Mouse (Mus musculus) retina, adult 2 months (tissue): ENCODE measurements around the gene Cox20.
A peak's percentile ranks its signal among the peaks of the same experiment; 100 is the strongest.

Experiments
- DNase-seq: peaks from one replicate; pipeline ENCODE4 v3.0.0-alpha.2; 2012; ENCODE audit warnings: low read depth, low spot score

Gene Cox20

DNA sequence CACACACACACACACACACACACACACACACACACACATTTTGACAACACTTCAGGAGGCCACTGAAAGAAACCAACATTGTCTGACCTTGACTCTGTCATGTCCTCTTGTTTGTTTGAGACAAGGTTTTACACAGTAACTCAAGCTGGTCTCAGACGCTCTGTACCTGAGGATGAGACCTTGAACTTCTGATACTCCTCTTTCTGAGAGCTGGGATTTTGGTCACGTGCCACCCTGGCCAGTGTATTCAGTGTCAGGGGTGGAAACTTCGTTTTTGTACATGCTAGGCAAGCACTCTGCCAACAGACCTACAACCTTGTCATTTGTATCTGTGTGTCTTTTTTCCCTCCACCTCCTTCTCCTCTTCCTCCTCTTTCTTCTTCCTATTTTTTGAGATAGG, 35.6 kb downstream of the Cox20 start:
- DNase-seq, result no peak

DNA sequence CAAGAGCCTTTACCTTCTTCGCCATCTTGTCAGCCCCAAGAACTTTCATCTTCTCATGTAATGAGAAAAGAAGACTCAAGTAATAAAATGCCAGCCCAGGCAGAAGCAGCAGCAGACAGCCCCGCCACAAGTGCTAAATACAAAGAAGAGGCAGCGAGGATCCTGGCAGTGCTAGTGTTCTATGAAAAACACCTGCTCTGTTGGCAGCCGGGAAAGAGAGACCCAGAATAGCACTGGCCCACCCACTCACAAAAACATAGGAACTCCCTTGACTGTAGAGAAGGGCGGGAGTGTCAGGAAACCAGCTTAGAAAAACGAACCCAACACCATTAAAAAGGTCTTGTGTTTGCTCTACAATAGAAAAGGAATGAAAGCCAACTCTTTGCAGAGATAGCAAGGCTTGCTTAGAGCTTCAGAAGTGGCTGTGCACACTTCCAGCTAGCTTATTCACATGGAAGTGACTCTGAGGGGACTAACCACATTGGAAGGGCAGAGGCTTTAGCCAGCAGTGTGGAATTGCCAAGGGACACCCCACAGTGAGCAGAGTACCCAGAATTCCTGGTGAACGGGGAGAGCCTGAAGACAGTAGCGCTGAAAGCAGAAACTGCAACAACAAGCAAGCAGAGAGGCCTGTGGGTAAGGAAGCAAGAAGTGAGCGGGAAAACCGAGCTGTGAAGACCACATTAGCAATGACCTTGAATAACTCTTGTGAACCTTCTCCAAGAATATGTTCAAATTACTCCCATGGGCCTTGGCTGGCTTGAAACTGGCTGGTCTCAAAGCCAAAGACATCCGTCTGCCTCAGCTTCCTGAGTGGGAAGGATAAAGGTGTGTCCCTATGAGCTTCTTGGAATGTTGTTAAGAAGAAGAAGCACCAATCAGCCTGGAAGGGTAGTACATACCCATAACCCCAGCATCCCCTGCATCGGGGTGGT, 39.1 kb downstream of the Cox20 start:
- no peak for DNase-seq

GRCm38 (mm10) chr1:178360264-178360663, 41.3 kb downstream of the Cox20 start:
- no peak for DNase-seq

GRCm38 (mm10) chr1:178360702-178361101, 41.8 kb downstream of the Cox20 start:
- DNase-seq, result no peak

- no peak for DNase-seq
These were observed 46.2 kb downstream of the Cox20 start for GRCm38 (mm10) chr1:178365171-178365570.

DNA sequence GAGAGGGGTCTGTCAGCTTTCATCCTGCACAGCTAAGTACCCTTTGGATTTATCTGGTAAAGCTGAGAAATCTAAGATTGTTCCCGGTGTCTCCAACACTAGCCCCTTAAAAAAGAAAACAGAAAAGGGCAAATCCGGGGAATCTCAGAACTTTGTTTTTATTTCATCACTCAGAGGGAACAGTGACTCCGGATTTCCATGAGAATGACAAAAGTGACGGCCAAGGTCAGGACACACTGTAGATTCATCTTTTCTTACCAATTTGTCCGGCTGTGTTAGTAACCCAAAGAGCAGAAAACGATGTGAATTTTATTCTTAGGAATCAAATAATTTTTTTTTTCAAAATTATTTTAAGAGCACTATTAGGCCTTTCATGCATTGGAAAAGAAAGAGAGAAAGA, 49.2 kb downstream of the Cox20 start:
- DNase-seq, result no peak

DNA sequence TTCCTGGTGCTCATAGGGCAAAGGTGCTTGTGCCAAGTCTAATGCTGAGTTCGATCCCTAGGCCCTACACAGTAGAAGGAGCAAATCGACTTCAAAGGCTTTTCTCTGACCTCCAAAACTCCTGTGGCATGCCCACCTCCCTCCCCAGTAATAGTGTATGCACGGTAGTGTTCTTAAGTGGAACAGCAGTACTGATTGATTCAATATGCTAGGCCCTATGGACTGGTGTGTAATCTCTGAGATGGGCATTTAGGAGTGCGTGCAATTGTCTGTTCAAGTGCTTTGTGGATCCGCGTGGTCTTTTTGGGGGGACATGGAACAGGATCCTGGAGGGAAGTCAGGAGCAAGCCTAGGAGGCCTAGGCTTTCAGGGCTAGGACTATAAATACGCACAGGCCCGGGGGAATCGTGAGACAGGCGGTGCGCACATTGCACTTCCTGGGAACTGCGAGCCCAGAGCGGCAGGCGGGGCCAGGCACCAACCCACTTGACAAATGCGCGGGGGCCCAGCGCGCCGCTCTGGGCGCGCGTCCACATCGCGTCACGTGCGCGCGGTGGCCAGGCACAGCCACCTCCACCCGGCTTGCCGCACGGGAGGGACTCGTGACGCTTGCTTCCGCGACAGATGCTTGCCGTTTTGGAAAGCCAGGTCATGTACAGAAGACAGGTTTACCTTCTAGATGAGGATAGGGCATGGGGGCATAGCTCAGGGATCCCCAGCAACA, 49.8 kb downstream of the Cox20 start:
- DNase-seq, result peak; percentile 84

GRCm38 (mm10) chr1:178369272-178369651, 50.3 kb downstream of the Cox20 start:
- DNase-seq, result peak; percentile 68
